Mouse (Mus musculus) kidney, embryonic 16.5 days (tissue): Measurements from ENCODE around the gene Nav1. TPM values are rescaled to one million over a fixed set of nuclear protein-coding genes. Genes with fewer than 3 reads are reported as not detected.
A peak's percentile ranks its signal among the peaks of the same experiment; 100 is the strongest.

Experiments used
- ATAC-seq: fragments of 200-750 bp; cut with Nextera tagmentation; 2 replicates; pipeline ENCODE4 v1.8.0; 2017; ENCODE audit warnings: moderate TSS enrichment; ENCODE audit not compliant: low FRiP score, low TSS enrichment
- H3K27ac ChIP-seq: fragments of 300-500 bp; sonication (generic); 2 replicates; pipeline ENCODE4 v1.5.1; 2014; ENCODE audit warnings: low read length
- H3K27me3 ChIP-seq: fragments of 300-500 bp; sonication (generic); 2 replicates; pipeline ENCODE4 v1.6.1; 2014; ENCODE audit warnings: low read length, control low read depth, mixed read lengths; ENCODE audit not compliant: insufficient read depth
- H3K36me3 ChIP-seq: fragments of 300-500 bp; sonication (generic); 2 replicates; pipeline ENCODE4 v1.6.1; 2014; ENCODE audit warnings: low read length, control low read depth, mixed read lengths; ENCODE audit not compliant: insufficient read depth
- H3K4me1 ChIP-seq: fragments of 300-500 bp; sonication (generic); 2 replicates; pipeline ENCODE4 v1.6.1; 2014; ENCODE audit warnings: low read length, control low read depth, mixed read lengths; ENCODE audit not compliant: insufficient read depth
- H3K4me2 ChIP-seq: fragments of 300-500 bp; sonication (generic); replicated peaks from 2 replicates; pipeline ENCODE4 v1.6.1; 2014; ENCODE audit warnings: low read depth, low read length
- H3K4me3 ChIP-seq: fragments of 300-500 bp; sonication (generic); 2 replicates; pipeline ENCODE4 v1.5.1; 2014; ENCODE audit warnings: mild to moderate bottlenecking, low read length
- H3K9ac ChIP-seq: fragments of 300-500 bp; sonication (generic); replicated peaks from 2 replicates; pipeline ENCODE4 v1.6.1; 2014; ENCODE audit warnings: low read length
- H3K9me3 ChIP-seq: fragments of 300-500 bp; sonication (generic); 2 replicates; pipeline ENCODE4 v1.6.1; 2016; ENCODE audit warnings: low read length, control low read depth
- WGBS: fragments of 180-500 bp; shearing (Covaris S2); extraction: QIAGEN DNeasy Blood & Tissue Kit; methylation state at CpG from one replicate; pipeline ENCODE4 v1.1.7; 2014; 5-methylcytosine and 5-hydroxymethylcytosine counted together
- polyA plus RNA-seq: library from polyadenylated mRNA; unstranded; fragments of >200 nt; fragmentation: Nextera tagmentation; extraction: Ambion mirVana; gene quantifications from 2 replicates; pipeline ENCODE4 v1.2.1, GENCODE M21; 2015

Nav1 gene
- polyA plus RNA-seq, 1 experiment from 2014 or later = 12.2 TPM

- Histone ChIP-seq H3K4me2 (no peak overlapping the region), H3K9ac (no peak overlapping the region), H3K27me3 (no peaks in the 10 kb centered on the region), H3K4me1 (peaks cover 6% of the 10 kb centered on the region; the same call in 1 of the 2 replicates), H3K27ac (no peak overlapping the region), H3K36me3 (no peaks in the 10 kb centered on the region), H3K9me3 (no peaks in the 10 kb centered on the region), H3K4me3 (no peak overlapping the region)
- no peak for ATAC-seq
- 35% methylated on average over 11 of the region's 11 CpGs for WGBS
Measured at GRCm38 (mm10) chr1:135603121-135603870, 3.8 kb downstream of the Nav1 start.

- Histone ChIP-seq H3K4me2 (no peak overlapping the region), H3K4me1 (peaks cover 6% of the 10 kb centered on the region; the same call in 1 of the 2 replicates), H3K27ac (no peak overlapping the region), H3K4me3 (no peak overlapping the region), H3K27me3 (no peaks in the 10 kb centered on the region), H3K9ac (no peak overlapping the region), H3K36me3 (no peaks in the 10 kb centered on the region), H3K9me3 (no peaks in the 10 kb centered on the region)
- 69% methylated on average over 15 of the region's 15 CpGs for WGBS
- ATAC-seq = no peak
Measured at GRCm38 (mm10) chr1:135600023-135601005, 6.8 kb downstream of the Nav1 start.

DNA sequence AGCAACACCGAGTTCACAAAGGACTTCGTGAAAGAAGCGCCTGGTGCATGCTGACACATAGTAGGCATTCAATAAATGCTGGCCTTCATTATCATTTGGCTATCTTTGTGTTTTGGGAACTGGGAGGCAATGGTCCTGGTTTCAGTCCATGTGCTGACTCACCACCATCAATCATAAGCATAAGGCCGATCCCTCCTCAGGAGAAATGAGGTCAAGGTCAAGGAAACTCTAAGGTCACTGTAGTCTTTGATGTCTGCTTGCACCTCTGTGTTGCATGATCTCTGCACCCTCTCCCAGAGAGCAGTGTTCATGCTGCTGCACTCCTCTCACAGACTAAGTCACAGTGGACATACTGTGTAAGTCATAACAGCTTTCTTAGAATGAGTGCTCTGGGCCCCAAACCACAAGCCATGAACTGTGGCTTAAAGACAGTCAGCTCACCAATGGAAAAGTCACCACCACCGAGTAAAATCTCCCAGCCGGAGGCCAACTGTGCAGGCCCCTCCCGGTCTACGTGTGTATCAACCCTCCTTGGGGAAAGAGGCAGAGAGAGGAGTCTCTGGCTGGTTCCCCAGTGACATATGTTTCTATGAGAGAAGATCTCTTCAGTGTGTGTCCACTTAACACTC is 8.7 kb downstream of the Nav1 start:
- peaks cover 5% of the 10 kb centered on the region; the same call in 1 of the 2 replicates for H3K4me1 ChIP-seq
- no peaks in the 10 kb centered on the region for H3K9me3 ChIP-seq
- H3K4me2 ChIP-seq = no peak overlapping the region
- no peak for ATAC-seq
- H3K27me3 ChIP-seq = no peaks in the 10 kb centered on the region
- H3K36me3 ChIP-seq = no peaks in the 10 kb centered on the region
- no peak overlapping the region for H3K9ac ChIP-seq
- no peak overlapping the region for H3K27ac ChIP-seq
- 82% methylated on average over 8 of the region's 8 CpGs for WGBS
- no peak overlapping the region for H3K4me3 ChIP-seq

- WGBS = 53% methylated on average over 9 of the region's 9 CpGs
- Histone ChIP-seq H3K9me3 (no peaks in the 10 kb centered on the region), H3K9ac (no peak overlapping the region), H3K36me3 (no peaks in the 10 kb centered on the region), H3K4me3 (no peak overlapping the region), H3K4me1 (no peaks in the 10 kb centered on the region), H3K27ac (no peak overlapping the region), H3K27me3 (no peaks in the 10 kb centered on the region), H3K4me2 (no peak overlapping the region)
- ATAC-seq = no peak
Measured at GRCm38 (mm10) chr1:135594279-135594903, 12.7 kb downstream of the Nav1 start.

DNA sequence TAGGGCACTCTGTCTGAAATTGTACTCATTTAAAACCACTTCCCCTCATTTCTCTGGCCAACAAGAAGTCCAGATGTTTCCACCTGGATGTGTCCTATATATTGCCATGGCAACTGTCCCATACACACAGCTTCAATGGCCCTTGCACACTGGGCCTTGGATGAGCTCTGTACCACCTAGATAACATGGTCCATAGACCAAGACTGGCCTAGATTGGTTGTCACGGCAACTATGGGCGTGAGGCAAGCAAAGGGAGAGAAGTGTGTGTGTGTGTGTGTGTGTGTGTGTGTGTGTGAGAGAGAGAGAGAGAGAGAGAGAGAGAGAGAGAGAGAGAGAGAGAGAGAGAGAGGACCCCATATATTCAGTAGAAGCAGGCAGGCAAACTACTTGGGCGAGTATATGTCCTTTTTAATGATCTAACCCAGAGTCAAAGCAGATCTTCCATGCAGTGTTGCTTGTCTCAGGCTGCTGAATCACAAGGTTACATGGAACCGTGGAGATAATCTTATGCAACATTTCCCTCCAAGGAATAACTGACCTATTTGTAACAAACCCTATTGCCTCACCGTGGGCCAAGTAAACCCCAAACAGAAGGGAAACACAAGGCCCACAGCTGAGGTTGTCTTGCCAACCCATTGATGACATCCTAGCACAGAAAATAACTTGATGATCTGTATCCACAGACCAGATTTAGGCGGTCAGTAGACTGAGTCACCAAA is 13.4 kb downstream of the Nav1 start:
- no peak overlapping the region for H3K9ac ChIP-seq
- WGBS = 88% methylated on average over 6 of the region's 6 CpGs
- no peak for ATAC-seq
- no peaks in the 10 kb centered on the region for H3K9me3 ChIP-seq
- H3K4me2 ChIP-seq = no peak overlapping the region
- H3K27ac ChIP-seq = no peak overlapping the region
- no peaks in the 10 kb centered on the region for H3K27me3 ChIP-seq
- no peaks in the 10 kb centered on the region for H3K36me3 ChIP-seq
- H3K4me1 ChIP-seq = peaks cover 3% of the 10 kb centered on the region
- H3K4me3 ChIP-seq = no peak overlapping the region

GRCm38 (mm10) chr1:135590776-135591175 is 16.3 kb downstream of the Nav1 start:
- ATAC-seq = no peak
- 72% methylated on average over 9 of the region's 9 CpGs for WGBS
- peaks cover 8% of the 10 kb centered on the region for H3K4me1 ChIP-seq

GRCm38 (mm10) chr1:135588973-135589372 is 18.1 kb downstream of the Nav1 start:
- no peak for ATAC-seq
- Histone ChIP-seq H3K27me3 (no peaks in the 10 kb centered on the region), H3K36me3 (no peaks in the 10 kb centered on the region), H3K4me1 (peaks cover 20% of the 10 kb centered on the region), H3K9ac (no peak overlapping the region), H3K27ac (no peak overlapping the region), H3K9me3 (no peaks in the 10 kb centered on the region), H3K4me3 (no peak overlapping the region), H3K4me2 (no peak overlapping the region)
- 43% methylated on average over 3 of the region's 3 CpGs for WGBS

More at GRCm38 (mm10) chr1:135590776-135591175, 16.3 kb downstream of the Nav1 start:
- no peaks in the 10 kb centered on the region for H3K27me3 ChIP-seq
- H3K9ac ChIP-seq = no peak overlapping the region
- no peak overlapping the region for H3K4me2 ChIP-seq
- H3K36me3 ChIP-seq = no peaks in the 10 kb centered on the region
- no peak overlapping the region for H3K27ac ChIP-seq
- H3K9me3 ChIP-seq = no peaks in the 10 kb centered on the region
- no peak overlapping the region for H3K4me3 ChIP-seq

GRCm38 (mm10) chr1:135586903-135587302 is 20.2 kb downstream of the Nav1 start:
- no peaks in the 10 kb centered on the region for H3K27me3 ChIP-seq
- H3K9ac ChIP-seq = no peak overlapping the region
- no peaks in the 10 kb centered on the region for H3K9me3 ChIP-seq
- H3K36me3 ChIP-seq = no peaks in the 10 kb centered on the region
- ATAC-seq = no peak
- H3K4me2 ChIP-seq = no peak overlapping the region
- no peak overlapping the region for H3K4me3 ChIP-seq
- no peak overlapping the region for H3K27ac ChIP-seq
- peaks cover 37% of the 10 kb centered on the region for H3K4me1 ChIP-seq

DNA sequence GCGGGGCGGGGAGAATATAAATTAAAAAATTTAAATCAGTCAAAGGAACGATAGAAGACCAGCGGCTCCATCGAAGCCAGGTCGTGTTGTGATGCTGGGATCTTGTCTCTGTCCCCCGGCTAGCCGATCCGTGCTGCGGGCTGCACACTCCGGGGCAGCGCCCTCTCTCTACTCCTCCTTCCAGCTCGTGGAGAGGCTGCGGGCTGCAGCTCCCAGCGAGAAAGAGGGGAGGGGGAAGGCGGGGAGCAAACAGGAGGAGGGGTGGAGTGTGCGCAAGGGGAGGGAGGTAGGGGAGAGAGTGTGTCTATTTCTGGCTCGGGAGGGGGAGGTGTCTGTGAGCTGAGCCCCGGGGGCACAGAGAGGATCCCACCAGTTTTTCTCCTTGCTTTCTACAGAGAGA is 21.5 kb downstream of the Nav1 start:
- Histone ChIP-seq H3K9ac (peak overlapping the region; percentile 54), H3K27me3 (no peaks in the 10 kb centered on the region), H3K36me3 (no peaks in the 10 kb centered on the region), H3K27ac (peak overlapping the region; percentile 6; the same call in 1 of the 2 replicates), H3K4me2 (peak overlapping the region; percentile 92), H3K9me3 (no peaks in the 10 kb centered on the region), H3K4me3 (peak overlapping the region; percentile 54), H3K4me1 (peaks cover 37% of the 10 kb centered on the region)
- WGBS = 0% methylated on average over 19 of the region's 19 CpGs
- peak; percentile 72; the same call in 1 of the 2 replicates for ATAC-seq
